Mouse (Mus musculus): ENCODE data around the gene Alyref.

GRCm38 (mm10) chr11:120620195-120620594 lies 22.0 kb upstream of the Alyref start:
- TF ChIP-seq POLR2A (IDR thresholded peaks at IDR 0.05; ENCODE audit: insufficient read depth, low read depth, low read length) (no peak), CTCF (IDR thresholded peaks at IDR 0.05; ENCODE audit: insufficient read depth, low read depth, low read length) (no peak)

Measured in olfactory bulb, adult 2 months (tissue).